Mouse (Mus musculus) liver, embryonic 13.5 days (tissue): ENCODE results near the gene Ina. TPM values are rescaled to one million over a fixed set of nuclear protein-coding genes. Genes with fewer than 3 reads are reported as not detected.

Experiments
- ATAC-seq: fragments of 200-750 bp; cut with Nextera tagmentation; 2 replicates; pipeline ENCODE4 v1.8.0; 2017; ENCODE audit warnings: low read depth, mild to moderate bottlenecking, moderate number of reproducible peaks, moderate library complexity
- DNase-seq: peaks from one replicate; pipeline ENCODE4 v3.0.0; 2022
- H3K27ac ChIP-seq: fragments of 300-500 bp; sonication (generic); 2 replicates; pipeline ENCODE4 v1.5.1; 2015; ENCODE audit warnings: moderate library complexity, mild to moderate bottlenecking, inconsistent platforms
- H3K27me3 ChIP-seq: fragments of 300-500 bp; sonication (generic); 2 replicates; pipeline ENCODE4 v1.6.1; 2015; ENCODE audit warnings: mild to moderate bottlenecking, inconsistent platforms
- H3K36me3 ChIP-seq: fragments of 300-500 bp; sonication (generic); 2 replicates; pipeline ENCODE4 v1.6.1; 2015; ENCODE audit warnings: mild to moderate bottlenecking, inconsistent platforms
- H3K4me1 ChIP-seq: fragments of 300-500 bp; sonication (generic); replicated peaks from 2 replicates; pipeline ENCODE4 v1.6.1; 2015; ENCODE audit warnings: inconsistent platforms
- H3K4me2 ChIP-seq: fragments of 300-500 bp; sonication (generic); 2 replicates; pipeline ENCODE4 v1.6.1; 2015; ENCODE audit warnings: inconsistent platforms, mild to moderate bottlenecking, moderate library complexity
- H3K4me3 ChIP-seq: fragments of 300-500 bp; sonication (generic); replicated peaks from 2 replicates; pipeline ENCODE4 v1.5.1; 2015; ENCODE audit warnings: mild to moderate bottlenecking, inconsistent platforms
- H3K9ac ChIP-seq: fragments of 300-500 bp; sonication (generic); 2 replicates; pipeline ENCODE4 v1.6.1; 2015; ENCODE audit warnings: mild to moderate bottlenecking, inconsistent platforms
- H3K9me3 ChIP-seq: fragments of 300-500 bp; sonication (generic); replicated peaks from 2 replicates; pipeline ENCODE4 v1.6.1; 2016; ENCODE audit warnings: inconsistent platforms
- WGBS: fragments of 180-500 bp; shearing (Covaris S2); methylation state at CpG from one replicate; pipeline ENCODE4 v1.1.7; 2015; ENCODE audit not compliant: insufficient replicate concordance; 5-methylcytosine and 5-hydroxymethylcytosine counted together
- polyA plus RNA-seq: library from polyadenylated mRNA; unstranded; fragments of >200 nt; fragmentation: Nextera tagmentation; extraction: Ambion mirVana; gene quantifications from 2 replicates; pipeline ENCODE4 v1.2.1, GENCODE M21; 2015

Ina gene
- polyA plus RNA-seq, 1 experiment from 2014 or later = 0.71 TPM

GRCm38 (mm10) chr19:47043608-47044007 lies 29.1 kb downstream of the Ina start:
- 0 out of 2 replicates have a peak, but pooled peaks cover 4% of the 10 kb centered on the region for H3K4me1 ChIP-seq
- 78% methylated on average over 3 of the region's 3 CpGs for WGBS
- H3K9me3 ChIP-seq = no peaks in the 10 kb centered on the region
- no peaks in the 10 kb centered on the region for H3K27me3 ChIP-seq
- DNase-seq (no peak), ATAC-seq (no peak)
- H3K4me2 ChIP-seq = no peak overlapping the region
- no peak overlapping the region for H3K4me3 ChIP-seq
- no peak overlapping the region for H3K27ac ChIP-seq
- no peak overlapping the region for H3K9ac ChIP-seq
- H3K36me3 ChIP-seq = peaks cover 62% of the 10 kb centered on the region

GRCm38 (mm10) chr19:47046343-47046742 lies 31.8 kb downstream of the Ina start:
- no peak overlapping the region for H3K4me2 ChIP-seq
- H3K4me1 ChIP-seq = peaks cover 23% of the 10 kb centered on the region
- no peak overlapping the region for H3K9ac ChIP-seq
- H3K27ac ChIP-seq = no peak overlapping the region
- DNase-seq (no peak), ATAC-seq (no peak)
- H3K4me3 ChIP-seq = no peak overlapping the region
- no peaks in the 10 kb centered on the region for H3K9me3 ChIP-seq
- H3K36me3 ChIP-seq = peaks cover 39% of the 10 kb centered on the region
- WGBS = 59% methylated on average over 1 of the region's 1 CpGs
- H3K27me3 ChIP-seq = no peaks in the 10 kb centered on the region

- Histone ChIP-seq H3K27ac (no peak overlapping the region), H3K9ac (no peak overlapping the region), H3K36me3 (peaks cover 34% of the 10 kb centered on the region), H3K9me3 (no peaks in the 10 kb centered on the region), H3K4me1 (peaks cover 26% of the 10 kb centered on the region), H3K27me3 (no peaks in the 10 kb centered on the region), H3K4me3 (no peak overlapping the region), H3K4me2 (no peak overlapping the region)
- no peak for DNase-seq
- 85% methylated on average over 13 of the region's 13 CpGs for WGBS
- no peak for ATAC-seq
These were observed 32.8 kb downstream of the Ina start for GRCm38 (mm10) chr19:47047236-47047833.

GRCm38 (mm10) chr19:47049061-47049460 lies 34.6 kb downstream of the Ina start:
- WGBS = 53% methylated on average over 4 of the region's 4 CpGs

GRCm38 (mm10) chr19:47049840-47050239 lies 35.3 kb downstream of the Ina start:
- Histone ChIP-seq H3K9me3 (no peaks in the 10 kb centered on the region), H3K36me3 (peaks cover 29% of the 10 kb centered on the region), H3K27ac (peak overlapping the region; percentile 84; the same call in 1 of the 2 replicates), H3K4me1 (peaks cover 30% of the 10 kb centered on the region), H3K4me3 (peak overlapping the region; percentile 78), H3K9ac (peak overlapping the region; percentile 84), H3K4me2 (peak overlapping the region; percentile 93), H3K27me3 (no peaks in the 10 kb centered on the region)
- DNase-seq (no peak), ATAC-seq (peak; percentile 46; the same call in 1 of the 2 replicates)
- WGBS = 3% methylated on average over 7 of the region's 7 CpGs

More at GRCm38 (mm10) chr19:47049061-47049460, 34.6 kb downstream of the Ina start:
- Histone ChIP-seq H3K9me3 (no peaks in the 10 kb centered on the region), H3K4me3 (peak overlapping the region; percentile 78), H3K4me2 (peak overlapping the region; percentile 93), H3K27ac (no peak overlapping the region), H3K9ac (0 out of 2 replicates have a peak overlapping the region, but pooled peaks have one; percentile 29), H3K27me3 (no peaks in the 10 kb centered on the region), H3K36me3 (peaks cover 29% of the 10 kb centered on the region), H3K4me1 (peaks cover 30% of the 10 kb centered on the region)
- DNase-seq = no peak
- no peak for ATAC-seq

GRCm38 (mm10) chr19:47050271-47051032 lies 36.0 kb downstream of the Ina start, which contains the start of gene Pcgf6:
Gene Pcgf6, minus strand, starts transcription at chr19:47050906.
- H3K4me2 ChIP-seq = peak within 1 kb of the TSS; percentile 93
- H3K27me3 ChIP-seq = no peaks in the 10 kb centered on the region
- no peaks in the 10 kb centered on the region for H3K9me3 ChIP-seq
- peak within 1 kb of the TSS; percentile 78 for H3K4me3 ChIP-seq
- ATAC-seq = peak; percentile 84
- peak within 1 kb of the TSS; percentile 84 for H3K9ac ChIP-seq
- peak; percentile 68 for DNase-seq
- under 1% methylated on average over 74 of the region's 75 CpGs for WGBS
- peaks cover 30% of the 10 kb centered on the region for H3K4me1 ChIP-seq
- peaks cover 26% of the 10 kb centered on the region for H3K36me3 ChIP-seq
- peak within 1 kb of the TSS; percentile 84 for H3K27ac ChIP-seq

- DNase-seq = no peak
- 61% methylated on average over 4 of the region's 4 CpGs for WGBS
- H3K27me3 ChIP-seq = 0 out of 2 replicates have a peak, but pooled peaks cover 3% of the 10 kb centered on the region
- ATAC-seq = no peak
- H3K27ac ChIP-seq = no peak overlapping the region
- H3K4me3 ChIP-seq = no peak overlapping the region
- H3K9ac ChIP-seq = no peak overlapping the region
- H3K4me1 ChIP-seq = peaks cover 30% of the 10 kb centered on the region
- H3K4me2 ChIP-seq = no peak overlapping the region
- H3K9me3 ChIP-seq = no peaks in the 10 kb centered on the region
- 0 out of 2 replicates have a peak, but pooled peaks cover 4% of the 10 kb centered on the region for H3K36me3 ChIP-seq
These were observed 38.4 kb downstream of the Ina start for GRCm38 (mm10) chr19:47052927-47053326.

- ATAC-seq (no peak), DNase-seq (no peak)
- Histone ChIP-seq H3K4me3 (no peak overlapping the region), H3K27ac (no peak overlapping the region), H3K9me3 (no peaks in the 10 kb centered on the region), H3K27me3 (0 out of 2 replicates have a peak, but pooled peaks cover 3% of the 10 kb centered on the region), H3K36me3 (no peaks in the 10 kb centered on the region), H3K4me2 (no peak overlapping the region), H3K9ac (no peak overlapping the region), H3K4me1 (peaks cover 27% of the 10 kb centered on the region)
- WGBS = 66% methylated on average over 4 of the region's 4 CpGs
These were observed 39.0 kb downstream of the Ina start for GRCm38 (mm10) chr19:47053471-47053870.

- Histone ChIP-seq H3K27ac (no peak overlapping the region), H3K4me2 (no peak overlapping the region), H3K9ac (no peak overlapping the region), H3K4me1 (peaks cover 3% of the 10 kb centered on the region), H3K36me3 (no peaks in the 10 kb centered on the region), H3K4me3 (no peak overlapping the region), H3K9me3 (no peaks in the 10 kb centered on the region), H3K27me3 (0 out of 2 replicates have a peak, but pooled peaks cover 3% of the 10 kb centered on the region)
- no peak for DNase-seq
- WGBS = 32% methylated on average over 1 of the region's 1 CpGs
- ATAC-seq = no peak
These were observed 43.2 kb downstream of the Ina start for GRCm38 (mm10) chr19:47057684-47058083.

- Histone ChIP-seq H3K4me1 (peaks cover 27% of the 10 kb centered on the region), H3K4me2 (no peak overlapping the region), H3K36me3 (peaks cover 9% of the 10 kb centered on the region; the same call in 1 of the 2 replicates), H3K9me3 (no peaks in the 10 kb centered on the region), H3K4me3 (no peak overlapping the region), H3K9ac (no peak overlapping the region), H3K27me3 (no peaks in the 10 kb centered on the region), H3K27ac (no peak overlapping the region)
- 64% methylated on average over 3 of the region's 3 CpGs for WGBS
- ATAC-seq (no peak), DNase-seq (no peak)
These were observed 51.4 kb downstream of the Ina start for GRCm38 (mm10) chr19:47065860-47066259.

GRCm38 (mm10) chr19:47067096-47067882 lies 52.8 kb downstream of the Ina start, which contains the start of gene Taf5:
Gene Taf5, plus strand, starts transcription at chr19:47067746.
- Histone ChIP-seq H3K9ac (peak within 1 kb of the TSS; percentile 98), H3K4me3 (peak within 1 kb of the TSS; percentile 100), H3K9me3 (no peaks in the 10 kb centered on the region), H3K27me3 (no peaks in the 10 kb centered on the region), H3K4me2 (peak within 1 kb of the TSS; percentile 87), H3K4me1 (peaks cover 27% of the 10 kb centered on the region), H3K36me3 (peaks cover 23% of the 10 kb centered on the region), H3K27ac (peak within 1 kb of the TSS; percentile 94)
- DNase-seq = peak; percentile 97
- peak; percentile 51 for ATAC-seq
- WGBS = 8% methylated on average over 49 of the region's 49 CpGs
